Mouse (Mus musculus) heart, embryonic 14.5 days (tissue): Measurements from ENCODE around the gene Ccr9. TPM values are rescaled to one million over a fixed set of nuclear protein-coding genes. Genes with fewer than 3 reads are reported as not detected.
"Not testable (repeated sequence)": the region's sequence is repeated elsewhere in the genome, so short reads cannot be mapped to it uniquely, and the experiment has no call there.

Experiments used
- ATAC-seq: fragments of 200-750 bp; cut with Nextera tagmentation; 2 replicates; pipeline ENCODE4 v1.8.0; 2017; ENCODE audit warnings: low read depth, moderate TSS enrichment; ENCODE audit not compliant: insufficient number of reproducible peaks, insufficient read depth, low FRiP score
- H3K27ac ChIP-seq, 2 experiments: fragments of 200-500 bp in 1 of 2; fragments of 300-500 bp in 1 of 2; sonication (generic) in 1 of 2; replicated peaks in 1 of 2; 2 replicates each; pipeline ENCODE4 v1.5.1; 2012 to 2014; ENCODE audit warnings: low read depth in 2 of 2, low read length in 2 of 2, control low read depth in 1 of 2, mild to moderate bottlenecking in 1 of 2, mixed read lengths in 1 of 2; ENCODE audit not compliant: control insufficient read depth in 1 of 2, insufficient read depth in 1 of 2
- H3K27me3 ChIP-seq: fragments of 300-500 bp; sonication (generic); 2 replicates; pipeline ENCODE4 v1.6.1; 2014; ENCODE audit warnings: mild to moderate bottlenecking, low read length, control low read depth; ENCODE audit not compliant: control insufficient read depth, insufficient read depth
- H3K36me3 ChIP-seq: fragments of 300-500 bp; sonication (generic); 2 replicates; pipeline ENCODE4 v1.6.1; 2014; ENCODE audit warnings: mild to moderate bottlenecking, control low read depth, low read length, mixed read lengths; ENCODE audit not compliant: control insufficient read depth, insufficient read depth
- H3K4me1 ChIP-seq, 2 experiments: fragments of 200-500 bp in 1 of 2; fragments of 300-500 bp in 1 of 2; sonication (generic) in 1 of 2; 2 replicates each; pipeline ENCODE4 v1.6.1; 2012 to 2014; ENCODE audit warnings: low read length in 2 of 2, control low read depth in 1 of 2, mixed read lengths in 1 of 2; ENCODE audit not compliant: control insufficient read depth in 2 of 2, insufficient read depth in 2 of 2
- H3K4me2 ChIP-seq: fragments of 300-500 bp; sonication (generic); 2 replicates; pipeline ENCODE4 v1.6.1; 2014; ENCODE audit warnings: mild to moderate bottlenecking, low read length
- H3K4me3 ChIP-seq, 2 experiments: fragments of 200-500 bp in 1 of 2; fragments of 300-500 bp in 1 of 2; sonication (generic) in 1 of 2; 2 replicates each; pipeline ENCODE4 v1.5.1; 2012 to 2014; ENCODE audit warnings: low read length in 2 of 2, mild to moderate bottlenecking in 2 of 2, control low read depth in 1 of 2, low read depth in 1 of 2, moderate library complexity in 1 of 2; ENCODE audit not compliant: control insufficient read depth in 1 of 2, insufficient read depth in 1 of 2
- H3K9ac ChIP-seq: fragments of 300-500 bp; sonication (generic); 2 replicates; pipeline ENCODE4 v1.6.1; 2014; ENCODE audit warnings: mild to moderate bottlenecking, low read length
- H3K9me3 ChIP-seq: fragments of 300-500 bp; sonication (generic); 2 replicates; pipeline ENCODE4 v1.6.1; 2016; ENCODE audit warnings: low read length, control low read depth; ENCODE audit not compliant: control insufficient read depth
- WGBS: fragments of 180-500 bp; shearing (Covaris S2); extraction: QIAGEN DNeasy Blood & Tissue Kit; methylation state at CpG from one replicate; pipeline ENCODE4 v1.1.7; 2014; 5-methylcytosine and 5-hydroxymethylcytosine counted together
- polyA plus RNA-seq: library from polyadenylated mRNA; unstranded; fragments of >200 nt; fragmentation: Nextera tagmentation; extraction: Ambion mirVana; gene quantifications from 2 replicates; pipeline ENCODE4 v1.2.1, GENCODE M21; 2014

The Ccr9 gene
- polyA plus RNA-seq, 1 experiment from 2014 or later = 0.19 TPM

DNA sequence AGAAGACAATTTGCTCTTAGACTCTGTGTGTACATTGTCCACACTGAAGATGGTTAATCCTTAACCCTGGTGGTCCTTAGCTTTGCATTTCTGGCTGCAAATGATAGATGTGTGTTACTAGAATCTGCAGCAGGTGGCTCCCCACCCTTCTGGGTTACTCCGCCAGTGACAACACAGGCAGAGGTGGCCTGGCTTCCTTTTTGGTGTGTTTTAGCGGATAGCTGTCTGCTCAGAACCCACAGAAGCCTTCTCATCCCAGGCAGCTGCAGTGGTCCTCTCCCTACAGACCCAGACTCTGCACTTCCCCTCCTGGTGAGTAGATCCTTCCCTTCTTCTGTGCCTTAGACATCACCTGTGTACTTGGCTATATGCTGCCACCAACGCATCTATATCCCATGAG is 88.8 kb downstream of the Ccr9 start:
- Histone ChIP-seq H3K4me2 (no peak overlapping the region), H3K36me3 (no peaks in the 10 kb centered on the region), H3K4me3 (no peak overlapping the region), H3K27ac (no peak overlapping the region), H3K27me3 (no peaks in the 10 kb centered on the region), H3K9me3 (no peaks in the 10 kb centered on the region), H3K9ac (no peak overlapping the region), H3K4me1 (no peaks in the 10 kb centered on the region)
- ATAC-seq = no peak
- WGBS = 75% methylated on average over 3 of the region's 3 CpGs

DNA sequence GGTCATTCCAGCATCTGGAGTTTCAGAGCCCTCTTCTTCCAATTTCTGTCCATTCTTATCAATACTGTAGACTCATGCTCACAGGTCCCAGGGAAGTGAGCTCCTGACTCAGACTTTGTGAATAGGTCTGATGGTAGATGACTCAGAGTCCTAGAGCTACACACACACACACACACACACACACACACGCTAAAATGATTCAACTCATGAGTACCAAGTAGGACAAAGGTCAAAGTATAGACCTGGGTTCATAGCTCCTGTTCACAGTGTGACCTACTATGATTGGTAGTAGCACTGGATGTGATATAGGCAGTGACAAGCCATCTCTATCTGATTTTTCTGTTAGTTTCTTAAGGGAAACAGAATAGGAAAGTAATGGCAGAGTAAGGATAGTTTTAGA is 90.2 kb downstream of the Ccr9 start:
- H3K27me3 ChIP-seq = no peaks in the 10 kb centered on the region
- no peak overlapping the region for H3K4me3 ChIP-seq
- H3K4me1 ChIP-seq = no peaks in the 10 kb centered on the region
- WGBS = 75% methylated on average over 1 of the region's 1 CpGs
- no peak overlapping the region for H3K4me2 ChIP-seq
- H3K9me3 ChIP-seq = no peaks in the 10 kb centered on the region
- no peaks in the 10 kb centered on the region for H3K36me3 ChIP-seq
- no peak overlapping the region for H3K27ac ChIP-seq
- no peak overlapping the region for H3K9ac ChIP-seq
- ATAC-seq = no peak

DNA sequence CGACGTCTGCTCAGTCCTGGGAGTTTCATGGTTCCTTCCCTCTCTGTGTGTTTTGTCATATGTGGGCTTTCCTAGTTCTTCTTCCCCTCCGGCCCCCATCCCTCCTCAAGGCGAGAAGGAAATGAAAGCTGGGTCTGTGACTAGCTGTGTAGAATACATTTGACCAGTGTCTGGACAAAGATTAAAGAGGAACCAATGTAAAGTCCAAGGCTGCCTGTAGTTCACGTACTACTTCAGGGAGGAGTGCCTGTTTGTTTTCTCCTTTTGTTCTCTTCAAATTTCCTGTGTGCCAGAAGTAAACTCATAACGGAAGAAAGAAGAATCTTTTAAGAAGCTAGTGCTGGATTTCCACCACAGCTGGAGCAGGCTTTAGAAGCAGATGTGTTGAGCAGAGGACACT is 91.3 kb downstream of the Ccr9 start:
- no peaks in the 10 kb centered on the region for H3K36me3 ChIP-seq
- no peaks in the 10 kb centered on the region for H3K4me1 ChIP-seq
- 54% methylated on average over 6 of the region's 6 CpGs for WGBS
- no peak overlapping the region for H3K27ac ChIP-seq
- H3K9me3 ChIP-seq = no peaks in the 10 kb centered on the region
- H3K4me3 ChIP-seq = no peak overlapping the region
- no peaks in the 10 kb centered on the region for H3K27me3 ChIP-seq
- H3K9ac ChIP-seq = no peak overlapping the region
- ATAC-seq = no peak
- H3K4me2 ChIP-seq = no peak overlapping the region

DNA sequence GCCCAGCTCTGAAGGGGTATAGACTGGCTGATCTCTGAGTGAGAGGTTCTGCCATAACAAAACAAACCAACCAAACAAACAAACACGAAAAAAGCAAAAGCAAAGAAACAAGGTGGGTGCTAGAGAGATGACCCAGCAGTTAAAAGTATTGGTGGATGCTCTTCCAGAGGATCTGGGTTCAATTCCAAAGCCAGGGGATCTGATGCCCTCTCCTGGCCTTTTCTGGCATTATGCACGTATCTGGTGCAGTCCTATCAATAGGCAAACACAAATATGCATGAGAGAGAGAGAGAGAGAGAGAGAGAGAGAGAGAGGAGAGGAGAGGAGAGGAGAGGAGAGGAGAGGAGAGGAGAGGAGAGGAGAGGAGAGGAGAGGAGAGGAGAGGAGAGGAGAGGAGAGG is 95.1 kb downstream of the Ccr9 start:
- not testable (repeated sequence) for ATAC-seq, H3K4me2 ChIP-seq, H3K27me3 ChIP-seq, H3K4me1 ChIP-seq, H3K36me3 ChIP-seq, H3K9ac ChIP-seq, H3K4me3 ChIP-seq, H3K9me3 ChIP-seq, H3K27ac ChIP-seq
- WGBS = 26% methylated on average over 2 of the region's 2 CpGs

DNA sequence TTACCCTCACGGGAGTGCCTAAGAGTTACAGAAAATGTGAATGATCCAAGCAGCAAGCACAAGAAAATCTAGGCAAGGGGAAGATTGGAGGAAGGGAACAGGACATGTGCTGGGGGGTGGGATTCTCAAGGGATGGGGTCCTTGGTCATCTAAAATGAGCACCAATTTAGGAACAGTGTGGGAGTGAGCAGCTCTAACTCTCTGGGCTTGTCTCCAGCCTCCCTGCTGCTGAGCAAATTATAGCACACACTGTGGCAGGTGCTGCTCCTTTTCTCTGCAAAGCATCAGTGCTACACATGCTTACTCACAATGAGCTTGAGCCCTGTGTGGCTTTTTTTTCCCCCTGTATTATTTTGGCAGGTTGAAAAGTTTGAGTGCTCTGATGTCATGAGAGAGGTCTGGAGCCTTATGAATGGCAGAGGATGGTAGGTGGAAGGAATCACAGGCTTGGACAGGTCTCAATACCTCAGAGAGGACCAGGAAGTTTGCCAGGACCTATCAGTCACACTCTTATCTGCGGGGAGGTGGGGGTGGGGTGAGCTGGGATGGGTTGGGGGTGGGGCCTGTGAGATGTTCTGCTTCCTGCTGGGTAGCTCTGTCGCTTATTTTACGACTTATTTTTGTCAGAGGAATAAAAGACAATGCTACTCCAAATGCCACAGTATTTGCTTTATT is 110.8 kb downstream of the Ccr9 start:
- no peak for ATAC-seq

DNA sequence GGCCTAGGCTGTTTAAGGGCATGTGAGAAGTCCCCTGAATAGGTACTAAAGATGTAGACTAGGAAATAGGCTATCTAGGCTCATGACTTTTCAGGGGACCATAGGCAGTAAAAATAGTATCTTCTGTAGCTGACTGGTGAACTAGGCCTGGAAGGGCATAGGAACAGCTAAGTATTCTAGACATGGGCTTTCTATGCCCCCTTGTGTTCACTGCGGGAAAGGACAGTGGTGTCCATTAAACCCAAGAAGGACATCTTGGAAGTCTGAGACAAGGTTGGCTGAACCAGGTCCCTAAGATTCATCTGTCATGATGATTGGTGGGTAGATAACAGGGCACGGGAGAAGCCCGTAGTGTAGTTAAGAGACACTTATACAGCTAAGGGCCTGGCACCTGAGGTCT is 117.9 kb downstream of the Ccr9 start:
- H3K36me3 ChIP-seq = peaks cover 93% of the 10 kb centered on the region
- H3K9me3 ChIP-seq = no peaks in the 10 kb centered on the region
- H3K4me3 ChIP-seq = no peak overlapping the region
- no peak overlapping the region for H3K27ac ChIP-seq
- no peaks in the 10 kb centered on the region for H3K27me3 ChIP-seq
- H3K4me1 ChIP-seq = no peaks in the 10 kb centered on the region
- no peak overlapping the region for H3K4me2 ChIP-seq
- no peak overlapping the region for H3K9ac ChIP-seq
- ATAC-seq = no peak
- WGBS = 36% methylated on average over 3 of the region's 3 CpGs

More for the DNA sequence above, 110.8 kb downstream of the Ccr9 start:
- no peak overlapping the region for H3K27ac ChIP-seq
- peaks cover 55% of the 10 kb centered on the region for H3K36me3 ChIP-seq
- no peaks in the 10 kb centered on the region for H3K4me1 ChIP-seq
- no peak overlapping the region for H3K4me2 ChIP-seq
- no peak overlapping the region for H3K4me3 ChIP-seq
- H3K9me3 ChIP-seq = peaks cover 2% of the 10 kb centered on the region; the same call in 1 of the 2 replicates
- no peaks in the 10 kb centered on the region for H3K27me3 ChIP-seq
- no peak overlapping the region for H3K9ac ChIP-seq
- WGBS = 71% methylated on average over 4 of the region's 4 CpGs

DNA sequence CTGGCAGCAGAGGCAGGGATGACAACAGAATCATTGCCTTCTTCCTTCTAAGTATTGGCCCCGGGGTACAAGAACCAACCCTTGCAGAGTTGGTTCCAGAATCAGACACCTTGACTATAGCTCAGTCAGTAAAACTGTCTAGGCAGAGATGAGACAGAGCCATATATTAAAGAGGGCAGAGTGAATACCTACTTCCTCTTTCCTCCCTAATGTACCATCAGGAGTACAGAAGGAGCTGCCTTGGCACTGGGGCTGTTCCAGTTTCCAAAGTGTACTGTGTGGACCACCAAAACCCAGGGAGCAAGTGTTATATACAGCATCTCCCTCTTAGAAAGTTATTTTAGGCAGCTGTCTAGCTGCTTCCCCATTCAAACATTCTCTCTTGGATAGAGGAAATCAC is 123.3 kb downstream of the Ccr9 start:
- no peaks in the 10 kb centered on the region for H3K27me3 ChIP-seq
- H3K27ac ChIP-seq = no peak overlapping the region
- H3K36me3 ChIP-seq = peaks cover 86% of the 10 kb centered on the region
- no peaks in the 10 kb centered on the region for H3K4me1 ChIP-seq
- no peak overlapping the region for H3K9ac ChIP-seq
- H3K4me2 ChIP-seq = no peak overlapping the region
- no peak overlapping the region for H3K4me3 ChIP-seq
- no peak for ATAC-seq
- 86% methylated on average over 1 of the region's 1 CpGs for WGBS
- H3K9me3 ChIP-seq = no peaks in the 10 kb centered on the region

DNA sequence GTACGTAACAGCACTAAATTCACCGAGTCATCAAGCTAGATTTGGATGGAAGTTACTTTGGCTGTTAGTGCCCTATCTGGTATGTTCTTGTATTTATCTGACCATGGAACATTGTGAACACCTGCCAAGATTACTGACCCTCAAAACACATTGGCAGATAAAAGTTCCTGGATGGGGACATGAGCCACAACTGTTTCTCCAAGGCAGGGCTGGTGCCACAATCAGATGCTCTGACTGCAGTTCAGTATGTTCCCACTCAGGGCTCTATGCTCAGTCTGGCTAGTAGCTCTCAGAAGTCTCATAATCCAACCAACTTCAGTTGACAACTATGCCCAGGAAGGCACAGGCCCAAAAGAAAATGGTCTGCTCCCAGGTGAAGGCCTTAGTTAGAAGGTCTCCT is 124.2 kb downstream of the Ccr9 start:
- Histone ChIP-seq H3K27me3 (no peaks in the 10 kb centered on the region), H3K4me1 (no peaks in the 10 kb centered on the region), H3K4me2 (no peak overlapping the region), H3K4me3 (no peak overlapping the region), H3K9ac (no peak overlapping the region), H3K9me3 (no peaks in the 10 kb centered on the region), H3K36me3 (peaks cover 78% of the 10 kb centered on the region), H3K27ac (no peak overlapping the region)
- WGBS = 86% methylated on average over 2 of the region's 2 CpGs
- ATAC-seq = no peak
